Mouse (Mus musculus): ENCODE results near the gene Lacc1. TPM values are rescaled to one million over a fixed set of nuclear protein-coding genes. Genes with fewer than 3 reads are reported as not detected.

The Lacc1 gene
- polyA plus RNA-seq (2015; fragmentation: Nextera tagmentation; extraction: Ambion mirVana): 1.8 TPM in 2 replicates

DNA sequence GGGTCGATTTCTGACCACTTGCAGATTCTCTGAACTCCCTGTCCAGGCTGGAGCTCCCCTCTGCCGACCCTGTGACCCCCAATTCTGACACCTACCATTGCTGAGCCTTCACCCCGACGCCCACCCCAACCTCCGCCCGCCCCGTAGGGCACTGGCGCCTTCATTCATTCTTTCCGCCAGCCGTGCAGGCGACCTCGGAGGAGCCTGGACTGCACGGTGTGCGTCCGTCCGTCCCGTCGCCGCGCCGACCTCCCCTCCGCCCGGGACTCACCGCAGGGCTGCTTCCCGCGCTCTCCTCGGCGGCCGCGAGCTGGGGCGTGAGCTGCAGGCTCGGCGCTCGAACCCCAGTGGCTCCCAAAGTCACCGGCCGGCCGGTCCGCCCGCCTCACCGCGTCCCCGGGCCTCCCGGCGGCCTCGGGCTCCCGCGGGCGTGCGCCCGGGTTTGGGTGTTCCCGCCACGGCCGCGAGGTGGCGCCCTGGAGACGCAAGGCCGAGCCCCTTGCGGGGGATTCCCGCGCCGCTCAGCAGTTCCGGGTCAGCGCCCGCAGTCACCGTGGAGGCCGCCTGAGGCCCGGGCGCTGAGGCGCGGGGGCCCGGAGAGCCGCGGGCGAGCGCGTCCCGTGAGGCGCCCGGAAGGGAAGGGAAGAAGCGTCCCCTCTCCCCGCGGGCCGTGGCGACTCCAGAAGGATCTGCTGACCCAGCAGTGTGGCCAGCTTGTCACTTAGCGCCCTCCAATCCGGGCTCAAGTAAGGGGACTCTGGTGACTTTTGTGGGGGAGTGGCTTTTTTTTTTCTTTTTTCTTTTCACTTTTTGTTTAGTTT is at the start of gene Lacc1, which contains the start of gene Ccdc122:
TSS of gene Lacc1 (minus strand) at position 679 of the 821 bp plus-strand sequence.
TSS of gene Ccdc122 (plus strand) at position 547 of the 821 bp plus-strand sequence.
- under 1% methylated on average over 81 of the region's 86 CpGs for WGBS
- Histone ChIP-seq H3K9ac (replicated peaks) (peak within 1 kb of the TSS; percentile 65), H3K4me3 (replicated peaks) (peak within 1 kb of the TSS; percentile 52), H3K4me2 (replicated peaks) (peak within 1 kb of the TSS; percentile 81), H3K27ac (no peak within 1 kb of the TSS), H3K9me3 (no peaks in the 10 kb centered on the region), H3K4me1 (replicated peaks) (peaks cover 8% of the 10 kb centered on the region), H3K27me3 (peaks cover 7% of the 10 kb centered on the region; the same call in 1 of the 2 replicates), H3K36me3 (no peaks in the 10 kb centered on the region)
- peak; percentile 69; the same call in 1 of the 2 replicates for ATAC-seq

DNA sequence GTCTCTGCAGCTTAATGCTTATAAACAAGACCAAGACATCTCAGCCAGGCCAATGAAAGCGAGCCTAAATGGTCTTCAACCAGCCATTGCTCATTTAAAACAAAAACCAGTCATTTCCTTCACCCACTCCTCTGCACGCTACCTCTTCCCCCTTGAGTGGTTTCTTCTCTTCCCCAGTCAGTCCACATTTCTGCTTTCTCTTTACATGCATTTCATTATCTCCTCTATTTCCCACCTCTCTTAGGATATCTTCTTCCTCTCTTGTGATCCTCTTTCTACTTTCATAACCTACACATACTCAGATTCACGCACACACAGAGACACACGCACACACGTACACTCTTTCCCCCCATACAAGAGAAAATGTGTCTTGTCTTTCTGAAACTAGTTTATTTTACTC is 44.5 kb upstream of the Lacc1 start:
- no peak overlapping the region for H3K4me2 ChIP-seq (replicated peaks)
- no peaks in the 10 kb centered on the region for H3K36me3 ChIP-seq
- no peak overlapping the region for H3K4me3 ChIP-seq (replicated peaks)
- ATAC-seq: no peak
- H3K9me3 ChIP-seq: no peaks in the 10 kb centered on the region
- WGBS: 93% methylated on average over 5 of the region's 5 CpGs
- no peaks in the 10 kb centered on the region for H3K4me1 ChIP-seq (replicated peaks)
- no peak overlapping the region for H3K9ac ChIP-seq (replicated peaks)
- H3K27ac ChIP-seq: no peak overlapping the region
- H3K27me3 ChIP-seq: no peaks in the 10 kb centered on the region

DNA sequence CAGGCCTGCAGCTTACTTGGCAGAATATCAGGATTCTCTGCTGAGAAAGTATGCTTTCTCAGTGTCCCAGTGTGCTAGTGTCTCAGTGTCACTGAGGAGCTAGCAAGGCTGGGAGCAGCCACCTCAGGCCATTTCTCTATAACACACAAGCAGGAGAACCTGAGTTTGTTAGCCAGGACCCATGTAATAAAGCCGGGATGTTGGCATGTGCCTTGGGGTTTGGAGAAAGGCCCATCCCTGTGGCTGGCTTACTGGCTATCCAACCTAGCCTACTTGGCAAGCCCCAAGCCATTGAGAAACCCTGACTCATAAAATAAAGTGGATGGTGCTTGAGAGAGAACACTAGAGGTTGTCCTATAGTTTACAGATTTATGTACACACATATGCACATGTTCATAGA is 32.7 kb upstream of the Lacc1 start:
- 96% methylated on average over 1 of the region's 1 CpGs for whole genome bisulfite sequencing
- no peaks in the 10 kb centered on the region for H3K27me3 ChIP-seq
- no peak for ATAC-seq
- H3K9me3 ChIP-seq: no peaks in the 10 kb centered on the region
- H3K27ac ChIP-seq: no peak overlapping the region
- no peak overlapping the region for H3K4me2 ChIP-seq (replicated peaks)
- H3K4me3 ChIP-seq (replicated peaks): no peak overlapping the region
- no peaks in the 10 kb centered on the region for H3K4me1 ChIP-seq (replicated peaks)
- no peak overlapping the region for H3K9ac ChIP-seq (replicated peaks)
- H3K36me3 ChIP-seq: no peaks in the 10 kb centered on the region

DNA sequence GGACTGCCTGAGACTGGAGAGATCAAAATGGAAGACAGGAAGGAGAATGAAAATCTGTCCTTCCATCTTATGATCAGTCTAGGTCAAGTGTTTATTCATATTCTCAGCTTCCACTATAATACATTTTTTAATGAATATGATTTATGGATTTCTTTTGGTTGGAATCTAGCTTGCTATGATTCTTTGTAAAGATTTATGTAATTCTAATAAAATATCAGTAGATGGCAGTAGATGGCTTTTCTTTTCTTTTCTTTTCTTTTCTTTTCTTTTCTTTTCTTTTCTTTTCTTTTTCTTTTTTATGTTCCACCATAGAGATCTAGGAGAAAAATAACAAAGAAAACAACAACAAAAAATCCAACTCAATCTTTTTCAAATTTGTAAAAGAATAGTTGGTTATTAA is 16.6 kb upstream of the Lacc1 start:
- Histone ChIP-seq H3K4me2 (replicated peaks) (no peak overlapping the region), H3K36me3 (no peaks in the 10 kb centered on the region), H3K4me3 (replicated peaks) (no peak overlapping the region), H3K9ac (replicated peaks) (no peak overlapping the region), H3K9me3 (peaks cover 6% of the 10 kb centered on the region; the same call in 1 of the 2 replicates), H3K4me1 (replicated peaks) (no peaks in the 10 kb centered on the region), H3K27me3 (no peaks in the 10 kb centered on the region), H3K27ac (no peak overlapping the region)
- no peak for ATAC-seq

DNA sequence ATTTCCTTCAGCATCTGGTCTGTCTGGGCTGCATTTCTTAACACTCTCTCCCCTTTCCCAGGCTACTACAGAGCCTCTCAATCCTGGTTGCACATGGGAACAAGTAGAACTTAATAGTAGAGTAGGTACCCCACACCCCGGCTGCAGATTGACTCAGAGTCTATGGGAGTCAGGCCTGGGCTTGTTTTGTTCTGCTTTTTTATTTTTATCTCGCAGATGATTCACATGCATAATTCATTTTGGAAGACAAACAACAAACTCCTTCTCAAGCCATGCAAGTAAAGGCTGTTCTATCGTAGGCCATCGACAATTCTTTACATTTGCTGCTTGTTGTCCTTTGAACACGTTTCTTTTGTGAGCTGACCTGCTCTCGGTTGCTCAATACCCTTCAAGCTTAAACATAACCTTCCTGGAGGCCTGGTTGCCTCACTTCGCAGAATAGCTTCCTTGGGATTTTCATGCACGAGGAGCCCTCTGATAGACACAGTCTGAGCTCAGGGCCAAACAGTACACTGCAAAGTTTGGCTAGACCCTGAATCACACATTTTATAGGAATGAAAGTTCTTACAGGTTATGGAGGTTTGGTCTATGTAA is 1.2 kb upstream of the Lacc1 start:
- peaks cover 8% of the 10 kb centered on the region for H3K4me1 ChIP-seq (replicated peaks)
- 68% methylated on average over 8 of the region's 8 CpGs for WGBS
- peaks cover 7% of the 10 kb centered on the region; the same call in 1 of the 2 replicates for H3K27me3 ChIP-seq
- H3K4me3 ChIP-seq (replicated peaks): no peak overlapping the region
- H3K9me3 ChIP-seq: no peaks in the 10 kb centered on the region
- H3K36me3 ChIP-seq: no peaks in the 10 kb centered on the region
- H3K4me2 ChIP-seq (replicated peaks): no peak overlapping the region
- ATAC-seq: no peak
- H3K9ac ChIP-seq (replicated peaks): no peak overlapping the region
- H3K27ac ChIP-seq: no peak overlapping the region

DNA sequence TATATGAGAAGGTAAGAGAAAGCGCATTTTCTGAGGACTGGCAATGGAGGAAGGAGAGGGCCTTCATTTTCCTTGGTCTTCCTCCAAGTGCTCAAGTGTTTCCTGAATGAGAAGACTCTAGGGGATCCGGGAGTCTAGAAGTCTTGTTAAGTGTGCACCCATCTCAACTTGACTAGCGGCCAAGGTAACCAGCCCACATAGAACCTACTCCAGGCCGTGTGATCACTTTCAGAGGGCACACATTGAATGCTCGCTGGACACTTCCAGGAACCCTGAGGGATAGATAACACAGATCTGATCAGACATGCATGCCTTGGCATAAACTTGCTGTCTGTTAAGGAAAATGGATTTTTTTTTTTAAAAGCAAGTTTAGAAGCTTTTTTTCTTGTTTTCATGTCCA is 626 bp upstream of the Lacc1 start:
- ATAC-seq: no peak
- Histone ChIP-seq H3K9ac (replicated peaks) (no peak overlapping the region), H3K4me1 (replicated peaks) (peaks cover 8% of the 10 kb centered on the region), H3K4me2 (replicated peaks) (no peak overlapping the region), H3K27ac (no peak overlapping the region), H3K36me3 (no peaks in the 10 kb centered on the region), H3K27me3 (peaks cover 7% of the 10 kb centered on the region; the same call in 1 of the 2 replicates), H3K4me3 (replicated peaks) (no peak overlapping the region), H3K9me3 (no peaks in the 10 kb centered on the region)
- WGBS: 90% methylated on average over 5 of the region's 5 CpGs

DNA sequence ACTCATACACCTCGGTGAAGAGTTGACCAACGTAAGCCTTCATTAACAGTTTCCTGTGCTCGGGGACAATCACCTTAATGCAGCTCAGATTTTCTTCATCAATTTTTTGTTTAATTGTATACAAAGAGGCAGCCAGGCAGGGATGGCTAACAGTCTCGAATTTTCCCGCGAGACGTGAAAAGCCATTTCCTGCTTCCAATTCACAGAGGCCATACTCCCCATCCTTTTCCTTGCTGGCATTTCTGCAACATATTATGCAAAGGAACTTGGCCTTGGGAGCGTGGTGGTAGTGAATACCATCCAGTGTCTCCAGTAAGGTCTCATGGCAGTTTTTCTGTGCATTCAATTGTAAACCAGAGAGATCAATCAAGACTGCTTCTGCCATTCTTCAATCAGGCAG is 1.7 kb downstream of the Lacc1 start:
- Histone ChIP-seq H3K27me3 (peaks cover 7% of the 10 kb centered on the region; the same call in 1 of the 2 replicates), H3K4me2 (replicated peaks) (no peak overlapping the region), H3K36me3 (no peaks in the 10 kb centered on the region), H3K4me1 (replicated peaks) (peaks cover 8% of the 10 kb centered on the region), H3K9me3 (no peaks in the 10 kb centered on the region), H3K9ac (replicated peaks) (no peak overlapping the region), H3K4me3 (replicated peaks) (no peak overlapping the region), H3K27ac (no peak overlapping the region)
- ATAC-seq: no peak
- 88% methylated on average over 8 of the region's 8 CpGs for WGBS

DNA sequence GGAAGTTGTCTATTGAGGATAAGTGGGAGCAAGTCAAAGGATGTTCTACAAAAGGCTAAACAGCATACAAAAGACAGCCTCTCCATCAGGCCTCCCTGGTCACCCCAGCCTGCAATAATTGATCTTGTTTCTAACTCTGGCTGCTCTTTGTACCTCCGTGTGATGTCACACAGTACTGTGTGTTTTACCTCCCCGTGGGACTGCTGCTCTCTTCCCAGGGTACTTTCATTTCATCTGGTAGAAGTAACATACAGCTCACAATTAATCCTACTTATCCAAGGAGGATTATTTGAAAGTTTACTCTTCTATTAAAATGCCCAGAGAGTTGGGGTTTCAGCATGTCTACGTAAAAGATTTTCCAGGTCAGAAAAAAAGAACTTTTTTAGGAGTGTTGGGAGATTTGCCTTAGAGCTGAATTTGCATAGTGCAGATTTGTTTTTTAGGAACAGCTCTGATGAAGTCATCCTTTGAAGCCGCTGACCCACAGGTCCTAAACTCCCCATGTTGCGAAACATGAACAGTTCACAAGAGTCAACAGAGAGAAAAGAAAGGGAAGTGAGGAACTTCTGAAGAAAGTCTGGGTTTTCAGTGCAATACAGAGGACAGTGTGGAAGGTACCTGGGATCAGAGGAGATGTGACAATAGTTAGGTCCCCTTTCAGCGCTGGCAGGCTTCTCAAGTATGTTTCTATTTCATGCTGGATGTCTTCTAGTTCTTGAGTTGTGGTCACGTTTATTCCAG is 2.4 kb downstream of the Lacc1 start:
- 60% methylated on average over 7 of the region's 7 CpGs for WGBS

DNA sequence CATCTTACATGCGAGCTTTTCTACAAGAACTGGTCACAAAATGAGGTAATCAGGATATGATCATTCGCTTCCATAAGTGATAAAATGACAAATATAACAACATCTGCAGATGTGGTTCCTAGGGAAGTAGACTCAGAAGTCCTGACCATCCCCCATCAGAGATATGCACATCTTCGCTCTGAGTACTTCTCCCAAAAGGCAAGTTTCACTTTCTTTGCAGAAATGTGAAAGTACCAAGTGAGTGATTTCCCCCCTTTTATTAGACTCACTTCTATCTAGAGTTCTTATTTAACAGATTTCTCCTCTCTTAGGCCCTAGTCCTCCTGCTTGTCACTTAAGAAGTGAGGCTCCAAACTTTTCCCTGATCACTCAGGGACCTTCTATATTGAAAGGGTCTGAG is 3.3 kb downstream of the Lacc1 start:
- Histone ChIP-seq H3K36me3 (no peaks in the 10 kb centered on the region), H3K9me3 (no peaks in the 10 kb centered on the region), H3K4me2 (replicated peaks) (no peak overlapping the region), H3K27ac (no peak overlapping the region), H3K9ac (replicated peaks) (no peak overlapping the region), H3K27me3 (peaks cover 7% of the 10 kb centered on the region; the same call in 1 of the 2 replicates), H3K4me3 (replicated peaks) (no peak overlapping the region), H3K4me1 (replicated peaks) (peaks cover 8% of the 10 kb centered on the region)
- WGBS: 94% methylated on average over 3 of the region's 3 CpGs
- ATAC-seq: no peak

More for the DNA sequence above, 2.4 kb downstream of the Lacc1 start:
- Histone ChIP-seq H3K27me3 (peaks cover 7% of the 10 kb centered on the region; the same call in 1 of the 2 replicates), H3K9ac (replicated peaks) (no peak overlapping the region), H3K36me3 (no peaks in the 10 kb centered on the region), H3K27ac (no peak overlapping the region), H3K9me3 (no peaks in the 10 kb centered on the region), H3K4me1 (replicated peaks) (peaks cover 8% of the 10 kb centered on the region), H3K4me2 (replicated peaks) (no peak overlapping the region), H3K4me3 (replicated peaks) (no peak overlapping the region)
- ATAC-seq: no peak

DNA sequence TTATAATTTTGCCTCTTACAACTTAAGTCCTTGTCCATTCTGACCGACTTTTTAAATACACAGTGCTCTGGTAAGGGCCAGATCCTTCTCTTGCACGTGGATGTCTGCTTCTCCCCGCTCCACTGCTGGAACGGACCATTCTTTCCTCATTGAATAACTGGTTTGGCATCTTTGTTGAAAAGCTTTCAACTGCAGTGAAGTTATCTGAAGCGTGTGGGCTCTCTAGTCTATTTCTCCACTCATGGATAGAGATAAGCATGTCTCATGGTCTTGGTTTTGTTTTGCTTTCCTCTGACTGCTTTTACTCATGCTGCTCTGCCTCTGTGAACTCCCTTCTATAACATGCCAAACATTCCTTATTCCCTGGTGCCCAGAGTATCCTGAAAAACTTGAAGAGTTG is 4.3 kb downstream of the Lacc1 start:
- no peak overlapping the region for H3K9ac ChIP-seq (replicated peaks)
- no peaks in the 10 kb centered on the region for H3K36me3 ChIP-seq
- no peak for ATAC-seq
- no peak overlapping the region for H3K4me2 ChIP-seq (replicated peaks)
- no peak overlapping the region for H3K27ac ChIP-seq
- no peaks in the 10 kb centered on the region for H3K9me3 ChIP-seq
- no peak overlapping the region for H3K4me3 ChIP-seq (replicated peaks)
- 56% methylated on average over 5 of the region's 5 CpGs for WGBS
- peaks cover 8% of the 10 kb centered on the region for H3K4me1 ChIP-seq (replicated peaks)
- H3K27me3 ChIP-seq: peaks cover 7% of the 10 kb centered on the region; the same call in 1 of the 2 replicates

DNA sequence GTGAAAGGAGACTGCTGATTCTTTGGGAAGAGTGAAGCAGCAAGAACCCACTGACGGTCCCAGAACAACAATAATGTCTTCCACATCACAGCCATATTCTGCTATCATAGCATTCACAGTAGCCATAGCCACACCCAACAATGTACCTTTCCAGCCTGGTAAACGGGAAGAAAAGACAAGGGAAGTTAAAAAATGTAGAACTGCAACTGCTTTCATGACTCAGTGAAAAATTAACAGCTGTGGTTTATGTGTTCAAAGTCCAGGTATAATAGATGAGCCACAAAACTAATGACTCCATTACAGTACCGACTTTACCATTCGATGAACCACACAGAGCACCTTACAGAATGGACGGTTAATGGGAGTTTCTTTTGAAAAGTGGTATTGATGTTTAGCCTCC is 5.9 kb downstream of the Lacc1 start:
- ATAC-seq: no peak
- Histone ChIP-seq H3K27ac (no peak overlapping the region), H3K4me3 (replicated peaks) (no peak overlapping the region), H3K27me3 (peaks cover 4% of the 10 kb centered on the region; the same call in 1 of the 2 replicates), H3K36me3 (no peaks in the 10 kb centered on the region), H3K4me2 (replicated peaks) (no peak overlapping the region), H3K9ac (replicated peaks) (no peak overlapping the region), H3K9me3 (no peaks in the 10 kb centered on the region), H3K4me1 (replicated peaks) (no peaks in the 10 kb centered on the region)
- 89% methylated on average over 5 of the region's 5 CpGs for WGBS

Measured in midbrain, embryonic 13.5 days (tissue).